Mouse (Mus musculus) C2C12 (cell line): ENCODE data around the gene Stat6.

Source experiments
- CTCF ChIP-seq: IDR thresholded peaks from one replicate; pipeline ENCODE4 v1.5.1; 2011; ENCODE audit not compliant: control insufficient read depth, insufficient read depth, insufficient read length
- MAX ChIP-seq: IDR thresholded peaks from one replicate; pipeline ENCODE4 v1.6.1; 2011; ENCODE audit warnings: mild to moderate bottlenecking, control low read depth
- MYOD1 ChIP-seq: IDR thresholded peaks from one replicate; pipeline ENCODE4 v1.6.1; 2011; ENCODE audit warnings: low read depth; ENCODE audit not compliant: control insufficient read depth, insufficient read length
- USF1 ChIP-seq: IDR thresholded peaks from one replicate; pipeline ENCODE4 v1.6.1; 2011; ENCODE audit warnings: low read depth, mild to moderate bottlenecking, control low read depth, moderate library complexity

- TF ChIP-seq CTCF (no peak), USF1 (no peak), MYOD1 (no peak), MAX (no peak)
Measured at GRCm38 (mm10) chr10:127614236-127615033, 28.4 kb upstream of the Stat6 start.
